Mouse (Mus musculus) forebrain, embryonic 12.5 days (tissue): ENCODE results near the gene Rpl22. TPM values are rescaled to one million over a fixed set of nuclear protein-coding genes. Genes with fewer than 3 reads are reported as not detected.

Experiments used
- ATAC-seq: fragments of 200-750 bp; cut with Nextera tagmentation; 2 replicates; pipeline ENCODE4 v1.8.0; 2017; ENCODE audit warnings: moderate TSS enrichment; ENCODE audit not compliant: low FRiP score
- H3K27ac ChIP-seq: fragments of 300-500 bp; sonication (generic); 2 replicates; pipeline ENCODE4 v1.5.1; 2016; ENCODE audit warnings: mild to moderate bottlenecking
- H3K27me3 ChIP-seq: fragments of 300-500 bp; sonication (generic); 2 replicates; pipeline ENCODE4 v1.6.1; 2016; ENCODE audit warnings: mild to moderate bottlenecking
- H3K36me3 ChIP-seq: fragments of 300-500 bp; sonication (generic); replicated peaks from 2 replicates; pipeline ENCODE4 v1.6.1; 2016; ENCODE audit warnings: mild to moderate bottlenecking
- H3K4me1 ChIP-seq: fragments of 300-500 bp; sonication (generic); 2 replicates; pipeline ENCODE4 v1.6.1; 2016
- H3K4me2 ChIP-seq: fragments of 300-500 bp; sonication (generic); 2 replicates; pipeline ENCODE4 v1.6.1; 2016; ENCODE audit warnings: mild to moderate bottlenecking, moderate library complexity
- H3K4me3 ChIP-seq: fragments of 300-500 bp; sonication (generic); replicated peaks from 2 replicates; pipeline ENCODE4 v1.5.1; 2016; ENCODE audit warnings: mild to moderate bottlenecking
- H3K9ac ChIP-seq: fragments of 300-500 bp; sonication (generic); 2 replicates; pipeline ENCODE4 v1.6.1; 2016; ENCODE audit warnings: mild to moderate bottlenecking
- H3K9me3 ChIP-seq: fragments of 300-500 bp; sonication (generic); 2 replicates; pipeline ENCODE4 v1.6.1; 2016
- WGBS: fragments of 180-500 bp; shearing (Covaris S2); methylation state at CpG from one replicate; pipeline ENCODE4 v1.1.7; 2016; 5-methylcytosine and 5-hydroxymethylcytosine counted together
- polyA plus RNA-seq: library from polyadenylated mRNA; unstranded; fragments of >200 nt; fragmentation: Nextera tagmentation; extraction: Ambion mirVana; gene quantifications from 2 replicates; pipeline ENCODE4 v1.2.1, GENCODE M21; 2016

Gene Rpl22
- polyA plus RNA-seq, 1 experiment from 2014 or later = 331 TPM

DNA sequence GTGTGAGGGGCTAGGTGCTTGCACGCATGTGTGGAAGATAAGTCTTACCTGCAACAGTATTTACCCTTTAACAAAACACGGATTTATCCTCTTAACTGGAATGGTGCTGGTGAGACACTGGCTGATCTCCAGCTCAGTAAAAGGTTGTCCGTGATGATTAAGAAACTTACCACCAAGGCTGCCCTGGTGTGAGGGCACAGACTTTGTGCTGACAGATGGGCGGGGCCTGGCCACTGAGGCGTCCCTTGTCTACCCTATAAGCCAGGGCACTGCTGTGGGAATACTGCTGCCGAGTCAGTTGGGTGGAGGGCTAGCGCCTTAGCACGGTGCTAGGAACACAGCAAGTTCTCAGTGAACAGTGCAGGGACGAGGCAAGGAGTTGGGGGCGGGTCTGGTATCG lies 23.5 kb upstream of the Rpl22 start:
- Histone ChIP-seq H3K27ac (no peak overlapping the region), H3K9ac (no peak overlapping the region), H3K4me1 (peaks cover 14% of the 10 kb centered on the region), H3K9me3 (no peaks in the 10 kb centered on the region), H3K36me3 (peaks cover 57% of the 10 kb centered on the region), H3K4me3 (no peak overlapping the region), H3K4me2 (no peak overlapping the region), H3K27me3 (0 out of 2 replicates have a peak, but pooled peaks cover 6% of the 10 kb centered on the region)
- ATAC-seq = no peak
- 71% methylated on average over 11 of the region's 11 CpGs for WGBS

DNA sequence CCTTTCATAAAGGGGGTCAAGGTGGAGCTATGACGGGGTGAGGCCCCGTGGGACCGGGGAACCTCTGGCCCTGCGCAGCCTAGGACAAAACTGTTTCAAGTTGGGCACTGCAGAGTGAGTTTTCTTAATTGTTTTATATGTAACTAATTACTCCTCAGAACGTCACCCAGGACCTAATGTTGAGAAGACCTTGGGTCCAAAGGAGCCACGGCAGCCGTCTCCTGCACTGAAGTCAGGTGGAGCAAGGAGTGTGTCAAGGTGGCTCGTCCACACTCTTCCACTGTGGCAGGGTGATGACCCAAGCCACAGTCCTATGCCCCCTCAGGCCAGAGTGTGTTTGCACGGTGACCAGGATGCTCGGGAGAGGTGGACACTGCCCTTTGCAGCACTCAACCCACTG lies 22.4 kb upstream of the Rpl22 start:
- 0 out of 2 replicates have a peak, but pooled peaks cover 6% of the 10 kb centered on the region for H3K27me3 ChIP-seq
- no peak overlapping the region for H3K9ac ChIP-seq
- no peak for ATAC-seq
- H3K4me3 ChIP-seq = no peak overlapping the region
- peaks cover 57% of the 10 kb centered on the region for H3K36me3 ChIP-seq
- no peak overlapping the region for H3K4me2 ChIP-seq
- no peaks in the 10 kb centered on the region for H3K9me3 ChIP-seq
- WGBS = 96% methylated on average over 10 of the region's 10 CpGs
- no peak overlapping the region for H3K27ac ChIP-seq
- peaks cover 8% of the 10 kb centered on the region for H3K4me1 ChIP-seq

DNA sequence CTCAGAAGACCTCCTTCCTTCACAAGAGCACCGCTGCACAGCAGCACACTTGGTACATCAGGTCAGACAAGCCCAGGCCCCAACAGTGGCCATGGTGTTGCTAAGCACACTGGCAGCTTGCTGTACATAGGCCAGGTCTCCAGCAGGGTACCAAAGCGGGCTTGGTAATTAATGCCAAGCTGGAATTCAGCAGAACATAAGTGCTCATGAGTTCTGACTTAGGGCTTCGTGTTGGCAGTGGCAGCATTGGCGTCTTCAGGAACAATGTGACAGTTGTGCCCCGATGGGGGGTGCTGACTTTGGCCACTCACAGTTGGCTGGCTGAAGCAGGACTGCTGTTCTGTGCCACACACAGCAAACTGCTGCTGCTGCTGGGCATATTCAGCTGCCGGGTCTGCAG lies 20.9 kb upstream of the Rpl22 start:
- Histone ChIP-seq H3K9me3 (no peaks in the 10 kb centered on the region), H3K27ac (no peak overlapping the region), H3K4me1 (no peaks in the 10 kb centered on the region), H3K27me3 (peaks cover 8% of the 10 kb centered on the region), H3K36me3 (peaks cover 57% of the 10 kb centered on the region), H3K4me2 (no peak overlapping the region), H3K4me3 (no peak overlapping the region), H3K9ac (no peak overlapping the region)
- WGBS = 91% methylated on average over 6 of the region's 6 CpGs
- no peak for ATAC-seq

DNA sequence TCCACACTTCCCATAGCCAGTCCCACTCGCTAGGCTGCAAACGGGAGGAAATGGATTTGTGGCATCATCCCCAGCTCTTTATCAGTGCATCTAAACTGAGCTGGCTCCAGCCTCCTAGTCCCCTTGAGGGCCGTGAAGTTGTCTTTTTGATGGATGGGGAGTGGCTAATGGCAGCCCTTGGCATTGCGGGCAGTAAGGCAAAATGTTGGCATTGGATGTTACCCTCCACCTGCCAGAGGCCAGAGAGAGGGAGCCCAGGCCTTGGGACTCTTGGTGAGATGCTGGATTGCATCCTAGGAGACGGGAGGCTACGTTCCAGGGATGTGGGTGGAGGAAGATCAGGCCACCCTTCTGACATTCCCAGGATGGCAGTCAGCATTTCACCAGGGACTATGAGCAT lies 19.6 kb upstream of the Rpl22 start:
- no peak overlapping the region for H3K27ac ChIP-seq
- no peak overlapping the region for H3K4me3 ChIP-seq
- H3K27me3 ChIP-seq = peaks cover 22% of the 10 kb centered on the region
- H3K4me2 ChIP-seq = no peak overlapping the region
- 90% methylated on average over 6 of the region's 6 CpGs for WGBS
- H3K9me3 ChIP-seq = no peaks in the 10 kb centered on the region
- peaks cover 45% of the 10 kb centered on the region for H3K36me3 ChIP-seq
- no peak for ATAC-seq
- no peaks in the 10 kb centered on the region for H3K4me1 ChIP-seq
- H3K9ac ChIP-seq = no peak overlapping the region

DNA sequence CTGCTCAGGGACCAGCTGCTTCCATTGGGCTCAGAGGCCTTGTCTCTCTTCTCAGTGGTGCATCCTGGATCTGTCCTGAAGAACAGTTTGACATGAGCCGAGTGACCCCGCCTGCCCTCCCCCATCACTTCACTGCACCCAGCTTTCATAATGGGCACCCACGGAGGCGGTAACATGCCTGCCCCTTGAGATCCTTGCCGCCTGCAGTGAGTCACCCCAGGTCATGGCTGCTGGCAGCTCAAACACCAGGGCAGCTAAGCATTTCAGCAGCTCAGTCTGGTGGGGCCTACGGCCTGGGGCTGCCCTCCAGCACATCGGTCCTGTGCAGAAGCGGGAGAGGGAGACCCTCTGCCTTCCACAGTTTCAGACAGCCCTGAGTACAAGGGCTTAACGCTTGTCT lies 18.0 kb upstream of the Rpl22 start:
- Histone ChIP-seq H3K9ac (no peak overlapping the region), H3K4me3 (no peak overlapping the region), H3K36me3 (peaks cover 30% of the 10 kb centered on the region), H3K4me1 (peaks cover 7% of the 10 kb centered on the region; the same call in 1 of the 2 replicates), H3K27ac (no peak overlapping the region), H3K9me3 (no peaks in the 10 kb centered on the region), H3K4me2 (no peak overlapping the region), H3K27me3 (peaks cover 37% of the 10 kb centered on the region)
- ATAC-seq = no peak
- WGBS = 76% methylated on average over 9 of the region's 9 CpGs

DNA sequence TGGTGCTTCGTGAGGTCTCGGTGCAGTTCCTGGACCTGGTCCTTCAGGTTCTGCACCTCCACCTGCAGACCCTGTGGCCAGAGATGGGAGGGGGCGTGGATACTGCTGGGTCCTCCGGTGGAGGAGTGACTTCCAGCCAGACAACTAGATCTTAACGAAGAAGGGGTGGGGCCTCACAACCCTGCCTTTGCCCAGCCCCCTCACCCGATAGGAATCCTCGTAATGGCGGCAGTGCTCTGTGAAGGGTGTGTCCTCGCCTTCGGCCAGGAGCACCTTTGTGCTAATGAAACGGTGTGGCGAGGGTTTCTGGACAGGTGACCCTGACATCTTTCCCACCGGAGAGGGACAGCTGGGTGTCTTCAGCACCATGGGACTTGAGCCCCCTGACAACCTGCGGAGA lies 13.4 kb upstream of the Rpl22 start:
- H3K4me3 ChIP-seq = no peak overlapping the region
- peaks cover 31% of the 10 kb centered on the region for H3K4me1 ChIP-seq
- ATAC-seq = no peak
- H3K9me3 ChIP-seq = no peaks in the 10 kb centered on the region
- peaks cover 83% of the 10 kb centered on the region for H3K27me3 ChIP-seq
- no peak overlapping the region for H3K27ac ChIP-seq
- H3K9ac ChIP-seq = no peak overlapping the region
- H3K36me3 ChIP-seq = 0 out of 2 replicates have a peak, but pooled peaks cover 5% of the 10 kb centered on the region
- peak overlapping the region; percentile 8; the same call in 1 of the 2 replicates for H3K4me2 ChIP-seq
- under 1% methylated on average over 14 of the region's 14 CpGs for WGBS

DNA sequence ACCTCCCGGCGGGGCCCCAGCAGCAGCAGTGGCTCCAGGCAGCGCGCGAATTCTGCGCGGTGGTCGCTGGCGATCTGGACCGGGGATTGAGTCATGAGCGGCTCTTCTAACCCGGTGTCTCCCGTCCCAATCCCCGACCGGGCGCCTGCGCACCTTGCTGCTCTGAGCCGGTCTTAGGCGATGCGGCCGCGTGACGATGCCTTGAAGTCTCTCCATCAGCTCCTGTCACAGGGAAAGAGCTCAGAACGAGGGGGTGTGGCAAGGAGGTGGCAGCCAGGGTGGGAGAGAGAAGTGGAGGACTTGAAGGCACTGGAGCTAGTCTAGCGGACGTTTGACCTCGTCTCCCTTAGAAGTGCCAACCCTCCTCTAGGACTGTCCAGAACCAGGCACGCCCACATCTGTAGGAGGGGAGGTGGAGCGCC lies 12.3 kb upstream of the Rpl22 start:
- Histone ChIP-seq H3K36me3 (0 out of 2 replicates have a peak, but pooled peaks cover 5% of the 10 kb centered on the region), H3K4me1 (peaks cover 32% of the 10 kb centered on the region), H3K9me3 (no peaks in the 10 kb centered on the region), H3K4me2 (peak overlapping the region; percentile 54), H3K4me3 (peak overlapping the region; percentile 32), H3K9ac (peak overlapping the region; percentile 45), H3K27me3 (peaks cover 94% of the 10 kb centered on the region), H3K27ac (no peak overlapping the region)
- ATAC-seq = peak; percentile 49; the same call in 1 of the 2 replicates
- under 1% methylated on average over 29 of the region's 29 CpGs for WGBS

DNA sequence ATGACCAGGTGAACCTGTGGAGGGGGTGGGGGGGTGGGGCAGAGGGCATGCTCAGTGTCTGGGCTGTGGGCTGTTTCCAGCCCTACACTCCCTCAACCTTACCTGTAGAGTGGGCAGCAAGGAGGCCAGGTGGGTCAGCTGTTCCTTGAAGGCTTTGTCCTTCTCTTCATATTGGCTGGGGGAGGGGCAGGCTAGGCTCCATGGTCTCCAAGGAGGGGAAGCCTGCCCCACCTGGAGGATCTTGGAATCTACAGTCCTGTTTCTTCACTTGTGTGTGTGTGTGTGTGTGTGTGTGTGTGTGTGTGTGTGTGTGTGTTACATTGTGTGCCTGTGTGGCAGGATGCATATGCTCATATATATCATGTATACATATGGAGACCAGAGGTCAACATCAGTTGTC lies 11.6 kb upstream of the Rpl22 start:
- H3K27ac ChIP-seq = no peak overlapping the region
- peaks cover 39% of the 10 kb centered on the region for H3K4me1 ChIP-seq
- H3K27me3 ChIP-seq = peaks cover 99% of the 10 kb centered on the region
- H3K9ac ChIP-seq = 0 out of 2 replicates have a peak overlapping the region, but pooled peaks have one; percentile 45
- H3K9me3 ChIP-seq = no peaks in the 10 kb centered on the region
- H3K4me3 ChIP-seq = peak overlapping the region; percentile 32; the same call in 1 of the 2 replicates
- no peaks in the 10 kb centered on the region for H3K36me3 ChIP-seq
- H3K4me2 ChIP-seq = peak overlapping the region; percentile 54
- ATAC-seq = no peak

DNA sequence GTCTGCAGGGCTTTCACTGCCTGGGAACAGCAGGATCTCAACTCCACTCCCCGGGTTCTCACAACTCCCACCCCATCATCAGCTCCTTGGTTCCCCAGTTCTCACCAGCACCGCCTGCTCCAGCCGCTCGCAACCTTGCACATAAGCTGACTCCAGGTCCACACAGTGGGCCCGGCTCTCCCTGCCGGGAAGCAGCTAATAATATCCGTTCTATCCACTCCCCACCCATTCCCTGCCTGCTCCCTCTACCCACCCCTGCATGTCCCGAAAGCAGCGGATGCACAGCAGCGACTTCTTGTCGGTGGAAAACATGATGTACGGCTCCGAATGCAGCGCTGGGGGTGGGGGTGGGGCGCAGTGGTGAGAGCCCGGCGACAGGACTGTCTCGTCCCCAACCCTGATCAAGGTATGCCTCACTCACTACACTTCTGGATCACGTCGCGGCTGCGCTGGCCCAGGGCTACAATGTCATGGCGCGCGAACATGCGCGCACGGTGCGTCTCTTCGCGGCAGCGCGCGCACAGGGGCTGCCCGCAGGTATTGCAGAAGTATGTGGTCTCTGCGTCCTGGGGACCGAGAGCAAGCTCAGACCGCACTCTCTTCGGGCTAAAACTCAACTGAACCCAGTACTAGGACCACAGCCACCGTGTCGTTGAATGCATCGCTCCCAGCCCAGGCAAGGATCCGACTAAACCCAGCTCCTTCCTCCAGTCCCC lies 9.9 kb upstream of the Rpl22 start:
- 1% methylated on average over 43 of the region's 43 CpGs for WGBS
- Histone ChIP-seq H3K4me1 (peaks cover 39% of the 10 kb centered on the region), H3K4me3 (peak overlapping the region; percentile 28), H3K9me3 (no peaks in the 10 kb centered on the region), H3K4me2 (peak overlapping the region; percentile 45), H3K36me3 (no peaks in the 10 kb centered on the region), H3K9ac (no peak overlapping the region), H3K27me3 (peaks cover 85% of the 10 kb centered on the region), H3K27ac (no peak overlapping the region)
- no peak for ATAC-seq

DNA sequence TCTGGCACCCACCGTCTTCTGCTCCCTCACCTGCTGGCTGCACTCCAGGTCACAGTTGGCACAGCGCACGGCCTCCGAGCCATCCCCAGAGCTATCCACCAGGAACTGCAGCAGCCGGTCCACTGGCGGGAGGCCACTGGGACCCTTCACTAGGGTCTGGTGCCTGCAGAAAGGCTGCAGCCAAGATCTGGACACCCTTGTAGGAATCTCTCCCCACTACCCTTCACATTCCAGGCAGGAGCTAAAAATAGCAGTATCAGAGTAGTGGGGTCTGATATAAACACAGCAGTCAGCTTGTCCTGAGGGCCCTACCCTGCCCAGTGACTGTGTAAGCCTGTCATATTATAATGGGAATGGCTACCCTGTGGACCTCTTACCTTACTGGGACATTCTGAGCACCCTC lies 7.9 kb upstream of the Rpl22 start:
- no peak overlapping the region for H3K4me3 ChIP-seq
- peaks cover 31% of the 10 kb centered on the region for H3K4me1 ChIP-seq
- WGBS = 90% methylated on average over 6 of the region's 6 CpGs
- no peak for ATAC-seq
- H3K27me3 ChIP-seq = peaks cover 79% of the 10 kb centered on the region
- no peaks in the 10 kb centered on the region for H3K9me3 ChIP-seq
- no peak overlapping the region for H3K27ac ChIP-seq
- no peak overlapping the region for H3K9ac ChIP-seq
- H3K4me2 ChIP-seq = no peak overlapping the region
- no peaks in the 10 kb centered on the region for H3K36me3 ChIP-seq

DNA sequence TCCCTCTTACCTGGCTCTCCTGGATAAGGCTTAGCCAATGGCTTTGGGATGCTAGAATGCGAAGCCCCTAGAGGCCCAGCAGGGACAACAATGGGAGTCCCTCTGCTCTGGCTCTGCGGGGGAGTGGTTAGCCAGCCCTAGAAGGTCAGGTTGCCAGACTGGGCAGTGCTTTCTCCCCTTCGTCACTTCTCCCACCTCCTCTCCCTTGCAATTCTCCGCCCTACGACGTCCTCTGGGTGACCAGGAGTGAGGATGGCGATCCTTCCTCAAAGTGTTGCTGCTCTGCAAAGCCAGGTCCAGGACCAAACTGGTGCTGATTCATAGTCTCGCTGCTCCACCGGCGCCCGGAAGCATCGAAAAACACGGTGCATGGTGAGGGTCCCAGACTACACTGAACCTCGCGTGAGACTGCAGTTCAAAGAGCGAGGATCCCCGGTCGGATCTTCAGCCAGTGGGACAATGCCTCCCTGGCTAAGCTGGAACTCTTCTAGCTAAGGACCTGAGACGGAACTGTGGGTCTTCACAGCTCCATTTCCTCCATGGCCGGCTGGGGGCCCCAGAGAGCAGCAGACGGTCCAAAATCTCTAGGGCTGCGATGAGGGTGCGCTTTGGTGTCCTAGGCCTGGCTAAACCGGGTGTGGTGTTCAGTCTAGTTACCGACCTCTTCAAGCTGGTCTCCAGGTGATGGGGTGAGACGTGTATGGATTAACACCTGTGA lies 6.9 kb upstream of the Rpl22 start, which contains the start of gene Rnf207:
Gene Rnf207 (minus strand): TSS at position 477 of the 718 bp plus-strand sequence.
- 3% methylated on average over 26 of the region's 26 CpGs for WGBS
- Histone ChIP-seq H3K27ac (no peak within 1 kb of the TSS), H3K4me2 (peak within 1 kb of the TSS; percentile 25), H3K27me3 (peaks cover 69% of the 10 kb centered on the region), H3K4me3 (0 out of 2 replicates have a peak within 1 kb of the TSS, but pooled peaks have one; percentile 3), H3K36me3 (no peaks in the 10 kb centered on the region), H3K9me3 (no peaks in the 10 kb centered on the region), H3K9ac (0 out of 2 replicates have a peak within 1 kb of the TSS, but pooled peaks have one; percentile 8), H3K4me1 (peaks cover 21% of the 10 kb centered on the region)
- ATAC-seq = no peak

DNA sequence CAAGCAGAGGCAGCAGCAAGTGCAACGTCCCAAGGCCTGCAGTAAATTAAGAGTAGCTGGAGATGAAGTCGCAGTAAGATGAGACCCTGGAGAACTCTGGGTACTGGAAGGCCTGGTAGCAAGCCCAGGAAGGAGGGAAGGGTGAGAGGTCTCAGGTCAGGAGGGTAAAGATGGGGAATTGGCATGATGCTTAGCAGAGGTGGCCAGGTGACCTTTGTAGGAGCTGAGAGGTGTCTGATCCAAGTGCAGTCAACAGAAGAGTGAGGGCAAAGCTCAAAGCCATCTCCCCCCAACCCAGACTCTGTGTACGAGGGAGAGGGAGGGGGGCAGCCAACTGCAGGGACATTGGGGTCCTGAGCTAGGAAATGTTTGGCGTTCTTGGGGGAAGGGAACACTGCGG lies 4.1 kb upstream of the Rpl22 start:
- Histone ChIP-seq H3K27me3 (peaks cover 41% of the 10 kb centered on the region), H3K4me2 (no peak overlapping the region), H3K9ac (no peak overlapping the region), H3K4me3 (no peak overlapping the region), H3K36me3 (no peaks in the 10 kb centered on the region), H3K9me3 (no peaks in the 10 kb centered on the region), H3K27ac (no peak overlapping the region), H3K4me1 (peaks cover 9% of the 10 kb centered on the region)
- 64% methylated on average over 5 of the region's 5 CpGs for WGBS
- no peak for ATAC-seq
